Mouse (Mus musculus) kidney, adult 18-20 months (tissue): ENCODE measurements around the gene Klhl29.

Source experiments
- DNase-seq: peaks from one replicate; pipeline ENCODE4 v3.0.0; 2021

The Klhl29 gene

DNA sequence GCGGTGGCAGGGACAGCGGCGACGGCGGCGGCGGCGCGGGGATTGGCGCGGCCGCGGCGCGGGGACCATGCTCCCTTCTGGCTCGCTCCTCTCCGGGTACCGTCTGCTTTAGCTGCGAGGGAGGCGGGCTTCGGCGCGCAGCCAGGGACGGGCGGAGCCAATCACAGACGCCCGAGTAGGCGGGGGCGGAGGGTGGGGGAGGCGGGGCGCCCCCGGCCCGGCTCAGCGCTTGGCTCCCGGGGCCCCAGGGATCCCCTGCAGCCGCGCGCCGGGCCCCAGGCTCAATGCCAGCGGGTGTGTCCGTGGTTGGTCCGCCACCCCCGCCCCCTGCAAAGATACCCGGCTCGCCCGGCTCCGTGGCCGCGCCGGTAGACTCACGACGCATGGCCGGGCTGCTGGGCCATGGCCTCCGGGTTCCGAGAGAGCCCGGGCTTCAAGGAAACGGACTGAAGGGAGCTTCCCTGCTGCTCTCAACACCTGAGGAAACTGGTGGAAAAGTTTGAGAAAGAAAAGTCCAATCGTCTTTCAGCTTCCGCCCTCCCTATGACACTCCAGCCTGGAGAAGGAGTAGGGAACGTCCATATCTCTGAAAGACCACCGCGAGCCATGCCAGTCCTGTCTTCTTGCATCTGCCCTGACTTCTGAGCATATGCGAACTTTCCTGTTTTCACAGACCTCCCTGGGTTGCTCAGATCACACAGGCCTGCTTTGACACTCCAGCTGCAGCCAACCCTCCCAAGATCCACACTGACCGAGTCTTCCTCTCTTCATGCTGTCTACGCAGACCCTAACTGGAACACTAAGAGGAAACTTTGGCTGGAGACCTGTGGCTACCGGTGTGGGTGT lies at the start of gene Klhl29:
Gene Klhl29 (minus strand): TSS at position 67 of the 846 bp plus-strand sequence.
- DNase-seq = peak; percentile 87

DNA sequence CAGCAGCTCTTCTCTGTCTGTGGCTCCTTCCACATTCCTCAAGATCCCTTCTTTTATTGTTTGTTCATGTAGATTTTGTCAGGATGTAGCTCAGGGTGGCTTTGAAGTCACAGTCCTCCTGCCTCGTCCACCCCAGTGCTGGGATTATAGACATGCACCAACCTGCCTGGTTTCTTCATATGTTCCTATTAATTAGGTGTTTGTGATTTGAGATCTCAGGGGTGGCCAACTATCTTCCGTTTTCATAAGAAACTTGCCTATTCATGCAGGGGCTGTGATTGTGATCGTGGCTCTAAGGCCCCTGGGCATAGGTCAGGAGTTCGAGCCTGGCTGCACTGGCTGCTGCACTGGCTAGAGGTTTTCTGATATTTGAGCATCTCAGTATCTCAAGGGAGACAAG lies 49.8 kb upstream of the Klhl29 start:
- no peak for DNase-seq

DNA sequence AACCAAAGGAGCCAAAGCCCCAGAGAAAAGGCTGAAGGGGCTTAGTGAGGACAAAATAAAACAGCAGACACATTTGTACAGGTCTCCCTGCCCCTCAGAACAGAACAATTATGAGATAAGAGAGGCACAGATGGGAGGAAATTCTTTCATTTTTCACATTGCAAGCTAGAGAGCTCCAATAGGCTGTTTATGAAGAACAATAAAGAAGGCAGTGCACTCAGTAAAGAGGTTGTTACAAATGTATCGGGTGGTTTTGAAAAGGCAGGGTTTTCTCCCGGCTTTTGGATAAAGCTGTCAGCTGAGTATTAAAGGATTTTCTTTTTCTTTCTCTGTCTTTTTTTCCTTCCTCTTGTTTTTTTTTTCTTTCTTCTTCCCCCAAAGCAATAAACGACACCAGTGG lies 40.3 kb upstream of the Klhl29 start:
- no peak for DNase-seq

DNA sequence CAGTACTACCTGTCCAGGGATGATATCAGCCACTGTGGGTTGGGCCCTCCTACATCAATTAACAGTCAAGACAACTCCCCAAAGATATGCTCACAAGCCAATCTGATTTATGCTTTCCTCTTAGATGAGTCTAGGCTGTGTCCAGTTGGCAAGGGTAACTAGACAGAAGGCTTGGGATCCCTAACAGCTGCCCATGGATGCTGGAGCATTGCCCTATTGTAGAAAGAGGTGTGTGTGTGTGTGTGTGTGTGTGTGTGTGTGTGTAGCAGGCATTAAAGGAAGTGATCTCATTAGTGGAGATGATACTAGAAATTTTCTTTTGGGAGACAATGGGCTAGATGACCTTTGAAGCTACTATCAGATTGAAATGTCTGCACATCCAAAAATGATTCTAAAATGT lies 38.5 kb upstream of the Klhl29 start:
- DNase-seq = no peak

DNA sequence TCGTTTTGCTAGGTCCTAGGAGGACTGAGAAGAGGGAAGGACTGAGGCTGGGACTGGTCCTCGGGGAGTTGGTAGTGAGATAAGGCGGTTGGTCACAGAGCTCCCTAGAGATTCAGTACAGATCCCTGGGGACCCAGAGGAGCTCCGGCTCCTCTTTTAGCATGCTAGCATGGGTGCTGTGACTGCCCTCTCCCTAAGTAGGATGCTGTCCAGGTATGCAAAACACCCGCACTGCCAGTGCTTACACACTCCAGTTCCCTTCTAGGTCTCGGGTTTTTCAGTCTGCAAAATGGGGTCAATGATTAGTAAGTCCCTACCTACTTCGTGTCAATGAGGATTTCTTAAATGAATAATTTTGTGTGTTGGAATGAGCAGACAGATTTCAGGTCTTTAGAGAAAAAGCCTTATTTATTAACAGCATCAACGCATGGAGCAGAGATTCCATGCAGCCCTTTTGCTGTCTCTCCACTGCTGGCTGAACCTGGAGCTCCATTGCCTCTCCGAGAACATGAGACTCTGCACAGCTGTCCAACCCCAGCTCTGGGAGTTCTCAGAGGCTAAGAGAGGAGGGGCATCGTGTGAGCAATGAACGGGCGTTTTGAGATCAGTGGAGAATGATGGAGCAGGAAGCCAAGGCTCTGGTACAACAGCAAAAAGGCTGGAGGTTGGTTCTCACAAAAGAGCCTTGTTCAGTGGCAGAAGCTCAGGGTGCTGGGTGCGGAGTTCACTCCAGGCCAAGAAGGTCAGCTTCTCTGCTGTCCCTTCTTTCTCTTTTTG lies 36.5 kb upstream of the Klhl29 start:
- peak; percentile 34 for DNase-seq

DNA sequence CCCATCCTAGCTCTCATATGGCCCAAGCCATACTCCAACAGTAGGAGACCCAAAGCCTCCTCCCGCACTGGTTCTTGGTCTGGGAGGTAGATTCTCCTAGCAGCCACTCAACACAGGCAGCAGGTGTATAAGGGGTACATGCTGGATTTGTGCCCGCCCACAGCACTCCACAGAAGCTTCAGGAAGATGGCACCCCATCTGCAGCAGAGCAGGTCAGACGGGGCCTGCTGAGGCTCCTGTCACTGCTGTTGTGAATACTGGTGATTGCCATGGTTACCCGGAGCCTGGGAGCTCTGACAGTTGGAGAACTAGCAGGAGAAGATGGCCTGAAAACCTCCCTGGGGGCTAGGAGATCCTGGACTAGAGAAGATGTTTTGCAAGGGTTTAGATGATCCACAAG lies 35.9 kb upstream of the Klhl29 start:
- DNase-seq = peak; percentile 7

DNA sequence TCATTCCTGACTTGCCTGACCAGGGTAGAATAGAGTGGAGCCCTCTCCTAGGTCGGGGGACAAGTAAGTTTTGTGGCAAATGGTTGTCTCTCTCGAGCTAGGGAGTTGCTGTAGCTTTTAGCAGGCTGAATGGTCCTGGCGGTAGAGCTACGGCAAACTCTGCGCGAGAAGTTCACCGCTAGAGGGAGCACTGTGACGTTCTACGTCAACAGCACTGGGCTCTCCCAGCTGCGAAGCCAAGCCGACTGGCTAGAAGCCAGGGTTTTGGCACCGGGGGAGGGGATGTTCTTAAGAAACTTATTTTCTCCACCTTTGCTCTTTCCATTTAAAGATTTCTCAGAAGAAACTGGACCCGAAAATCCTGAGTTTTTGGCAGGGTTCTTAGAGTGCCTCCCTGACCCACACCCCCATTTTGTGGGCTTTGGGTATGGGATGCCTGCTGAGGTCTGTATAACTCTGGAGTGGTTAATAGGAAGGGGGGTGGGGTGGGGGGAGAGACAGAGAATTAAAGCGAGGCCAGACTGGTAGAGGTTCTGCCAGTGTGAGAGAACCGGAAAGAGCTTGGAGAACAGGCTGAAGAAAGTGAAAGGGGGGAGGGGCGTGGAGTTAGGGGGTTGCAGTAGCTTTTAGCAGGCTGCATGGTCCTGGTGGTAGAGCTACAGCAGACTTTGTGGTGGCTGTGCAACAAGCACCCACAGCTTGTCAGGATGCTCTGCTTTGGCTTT lies 35.1 kb upstream of the Klhl29 start:
- DNase-seq = peak; percentile 84

DNA sequence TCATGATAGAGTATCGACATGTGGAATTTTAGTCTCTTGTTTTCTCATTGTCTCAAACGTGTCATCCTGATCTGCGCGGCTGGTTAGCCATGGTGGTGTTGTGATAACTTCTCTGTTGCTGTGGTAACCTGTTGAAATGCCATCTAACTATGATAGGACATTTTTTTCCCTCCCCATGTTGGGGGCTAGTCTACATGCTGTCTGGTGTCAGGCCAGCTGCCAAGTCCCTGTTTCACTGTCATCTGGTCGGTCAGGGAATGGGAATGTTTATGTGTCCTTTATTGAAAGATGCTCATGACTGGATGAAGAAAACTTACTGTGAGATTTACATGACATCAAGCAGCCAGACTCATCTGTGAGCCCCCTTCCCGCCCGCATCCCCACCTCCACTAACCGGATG lies 31.7 kb upstream of the Klhl29 start:
- DNase-seq = no peak

DNA sequence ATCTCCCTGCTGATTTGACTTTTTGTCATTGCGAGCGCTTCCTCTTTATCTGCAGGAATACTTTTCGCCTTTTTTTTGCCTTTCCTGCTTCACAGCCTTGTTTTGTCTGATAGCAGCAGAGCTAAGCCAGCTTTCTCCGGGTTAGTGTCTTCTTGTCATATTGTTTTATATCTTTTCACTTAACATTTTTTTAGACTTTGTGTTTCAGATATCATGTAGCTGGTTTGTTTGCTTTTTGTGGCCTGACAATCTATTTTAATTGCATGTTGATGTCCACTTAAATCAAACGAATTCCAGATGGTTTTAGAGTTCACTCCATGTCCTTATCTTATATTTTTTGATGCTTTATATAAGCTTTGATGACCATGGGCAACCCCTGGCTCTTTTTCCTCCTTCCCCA lies 21.9 kb upstream of the Klhl29 start:
- no peak for DNase-seq

DNA sequence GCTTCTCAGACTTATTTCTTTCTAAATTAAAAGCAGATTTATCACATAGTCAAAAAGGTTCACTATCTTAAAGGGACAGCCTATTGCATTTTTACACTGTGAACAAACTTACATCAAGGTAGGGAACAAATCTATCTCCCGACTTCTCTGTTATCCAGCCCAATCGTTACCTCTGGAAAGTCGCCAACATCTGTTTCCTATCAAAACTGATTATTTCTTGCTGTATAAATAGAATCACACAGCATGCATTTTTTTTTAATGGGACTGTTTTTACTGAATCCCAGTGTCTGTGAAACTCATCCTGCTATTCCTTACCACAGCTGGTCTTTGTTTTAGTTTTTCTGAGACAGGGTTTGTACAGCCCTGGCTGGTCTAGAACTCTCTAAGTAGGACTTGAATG lies 19.7 kb upstream of the Klhl29 start:
- DNase-seq = no peak

DNA sequence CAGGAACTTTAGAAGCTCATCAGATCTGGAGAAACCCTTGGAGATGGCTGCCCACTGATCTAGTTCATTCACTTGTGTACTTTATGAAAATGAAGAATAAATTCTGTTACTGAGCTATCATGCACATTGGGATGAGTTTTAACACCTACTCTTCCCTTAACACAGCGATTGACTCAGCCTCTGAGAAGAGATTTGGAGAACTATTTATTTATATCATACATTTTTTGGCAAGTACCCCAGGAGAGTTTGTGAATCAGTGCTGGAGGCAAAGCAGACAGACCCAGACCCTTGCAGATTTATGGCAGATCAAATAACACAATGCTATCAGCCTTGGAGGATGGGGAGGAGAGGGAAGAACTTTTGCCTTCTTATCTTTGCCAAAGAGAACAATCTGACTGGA lies 11.6 kb upstream of the Klhl29 start:
- no peak for DNase-seq

DNA sequence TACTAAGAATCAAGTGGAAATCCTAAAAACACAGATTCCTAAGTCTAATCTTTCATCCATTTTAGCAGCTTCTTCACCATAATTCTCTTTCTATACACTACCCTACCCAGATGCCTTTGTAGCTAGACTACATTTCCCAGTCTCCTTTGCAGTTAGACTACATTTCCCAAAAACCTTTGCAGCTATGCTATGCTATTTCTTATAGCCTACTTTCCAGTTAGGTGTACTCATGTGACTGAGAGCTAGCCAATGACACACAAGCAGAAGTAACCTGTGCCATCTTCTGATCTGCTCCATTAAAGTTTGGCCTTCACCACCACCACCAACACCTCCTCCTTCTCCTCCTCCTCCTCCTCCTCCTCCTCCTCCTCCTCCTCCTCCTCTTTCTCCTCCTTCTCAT lies 11.2 kb upstream of the Klhl29 start:
- no peak for DNase-seq

DNA sequence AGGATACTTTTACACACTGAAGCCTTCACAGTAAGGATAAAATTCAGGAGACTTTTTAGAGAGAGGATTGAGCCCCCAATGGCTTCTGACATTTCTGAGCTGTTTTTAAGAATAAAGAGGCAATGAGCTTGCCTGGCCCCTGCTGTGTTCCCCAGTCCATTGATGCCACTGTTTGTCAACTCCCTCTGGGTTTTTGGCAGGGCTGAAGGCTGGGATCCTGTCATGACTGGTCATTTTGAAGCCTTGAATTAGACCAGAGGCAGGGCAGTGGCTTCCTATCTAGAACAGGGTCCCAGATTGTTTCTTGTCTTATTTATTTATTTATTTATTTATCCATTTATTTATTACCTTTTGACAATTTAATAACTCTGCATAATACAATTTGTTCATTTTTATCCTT lies 6.2 kb upstream of the Klhl29 start:
- no peak for DNase-seq

DNA sequence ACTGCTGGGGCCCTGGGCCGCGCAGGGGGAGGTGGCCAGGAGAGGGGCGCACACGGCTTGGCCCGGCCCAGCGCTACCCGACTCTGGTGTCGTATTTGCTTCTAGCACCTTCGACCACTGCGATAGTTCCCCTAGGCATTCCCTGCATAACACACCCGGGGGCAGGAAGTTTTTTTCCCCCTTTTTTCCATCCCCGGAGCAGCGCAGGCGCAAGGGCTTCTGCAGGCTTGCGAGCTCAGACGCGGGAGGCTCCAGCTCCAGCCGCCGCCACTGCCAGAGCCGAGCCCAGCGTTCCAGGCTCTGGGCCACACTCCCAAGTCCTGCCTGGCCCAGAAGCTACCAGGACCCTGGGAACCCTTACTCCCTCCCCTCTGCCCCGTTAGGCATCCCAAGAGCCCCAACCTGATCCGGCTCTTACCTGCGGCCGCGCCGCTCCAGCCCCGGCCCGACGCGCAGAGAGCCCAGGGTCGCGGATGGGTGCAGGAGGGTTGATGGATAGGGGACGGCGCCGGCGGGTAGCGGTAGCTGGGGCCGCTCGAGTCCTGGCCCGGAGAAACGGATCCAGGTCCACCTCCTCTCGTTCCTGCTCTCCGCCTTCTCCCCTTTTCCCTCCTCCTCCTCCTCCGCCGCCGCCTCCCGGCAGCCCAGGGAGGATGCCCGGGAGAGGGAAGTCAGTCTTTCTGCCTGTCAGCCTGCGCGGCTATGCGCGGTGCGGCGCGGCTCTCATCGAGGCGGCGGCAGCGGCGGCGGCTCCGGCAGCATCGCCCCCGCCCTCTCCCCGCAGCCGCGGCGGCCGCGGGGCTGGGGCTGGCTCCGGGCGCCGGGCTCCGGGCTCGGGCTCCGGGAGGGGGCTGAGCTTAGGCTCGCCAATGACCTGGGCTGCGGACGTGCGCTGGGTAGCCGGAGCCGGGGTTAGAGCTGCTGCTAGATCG lies 532 bp downstream of the Klhl29 start:
- peak; percentile 36 for DNase-seq

DNA sequence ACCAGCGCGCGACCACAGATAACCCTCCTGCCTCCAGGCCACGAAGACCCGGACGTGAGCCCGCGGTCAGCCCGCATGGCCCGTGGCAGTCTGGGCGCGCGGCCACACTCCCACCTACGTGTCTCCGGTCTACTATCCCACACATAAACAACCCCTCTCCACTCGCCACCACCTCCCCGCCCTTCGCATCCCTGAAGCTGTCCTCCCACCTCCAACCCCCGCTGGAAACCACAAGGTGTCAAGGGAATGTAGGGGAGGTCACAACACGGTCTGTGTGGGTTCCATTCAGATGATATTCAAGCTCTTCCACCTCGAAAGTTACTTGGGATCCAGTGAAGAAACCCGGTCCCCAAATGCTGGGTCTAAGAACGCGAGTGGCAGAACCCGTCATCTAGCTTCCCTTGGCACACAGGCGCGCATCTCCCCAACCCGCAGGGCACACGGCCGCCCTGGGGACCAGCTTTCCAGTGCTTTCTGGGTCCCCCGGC lies 1.2 kb downstream of the Klhl29 start:
- no peak for DNase-seq

DNA sequence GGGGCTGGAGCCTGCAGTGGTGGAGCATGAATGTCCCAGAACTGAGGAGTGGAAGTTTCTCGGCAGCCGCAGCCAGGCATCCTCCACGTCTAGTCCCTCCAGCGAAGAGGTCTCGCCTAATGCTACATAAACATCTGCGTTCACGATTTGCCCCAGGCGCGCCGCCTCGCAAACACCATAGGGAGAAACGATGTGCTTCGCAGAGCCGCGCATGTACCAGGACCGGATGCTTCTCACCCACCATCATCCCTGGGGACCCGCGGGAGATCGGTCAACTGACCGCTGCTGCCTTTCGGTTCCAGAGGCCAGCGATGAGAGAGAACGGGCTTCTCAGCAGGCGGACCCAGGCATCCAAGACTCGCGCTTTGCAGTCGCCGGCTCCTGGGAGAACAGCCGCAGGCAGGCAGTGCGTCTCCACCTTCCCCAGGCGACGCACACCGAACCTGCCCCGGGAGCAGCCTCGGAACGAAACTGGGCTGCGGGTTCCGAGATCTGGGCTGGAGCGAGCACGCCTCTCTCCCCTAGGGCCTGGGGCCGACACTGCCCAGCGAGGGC lies 1.8 kb downstream of the Klhl29 start:
- DNase-seq = peak; percentile 38

DNA sequence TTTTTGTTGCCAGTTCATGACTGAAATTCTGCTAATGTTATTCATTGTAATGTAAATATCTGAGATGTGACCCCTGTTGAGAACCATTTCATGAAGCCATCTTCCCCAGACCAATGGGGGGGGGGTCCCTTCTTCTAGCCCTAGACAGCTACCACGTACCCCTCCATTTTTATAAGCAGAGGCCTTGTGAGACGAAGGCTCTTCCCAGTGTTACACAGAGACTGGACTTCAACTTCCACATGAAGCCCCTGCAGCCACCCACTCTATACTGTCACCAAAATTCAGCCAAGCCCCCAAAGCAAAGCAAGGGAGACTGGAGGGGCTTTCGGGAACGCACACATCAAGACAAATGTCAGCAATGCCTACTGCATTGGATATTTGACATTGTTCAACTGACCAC lies 6.1 kb downstream of the Klhl29 start:
- no peak for DNase-seq

DNA sequence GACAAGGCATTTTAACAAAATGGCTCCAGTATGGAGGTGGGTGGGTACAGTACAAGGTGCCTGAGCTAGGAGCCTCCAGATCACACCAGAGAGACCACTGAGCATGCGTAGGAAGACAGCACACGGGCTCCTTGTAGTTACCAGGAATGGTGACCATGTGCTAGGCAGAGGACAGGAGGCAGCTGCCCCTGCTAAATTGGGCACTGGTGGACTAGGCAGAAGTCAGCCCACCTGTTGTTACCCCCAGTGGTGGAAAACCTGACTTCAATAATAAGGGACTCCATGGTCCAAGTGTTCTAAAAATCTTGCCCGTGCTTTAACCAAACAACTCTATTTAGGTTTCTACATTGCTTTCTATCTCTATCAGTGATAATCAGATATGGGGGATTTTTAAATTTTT lies 10.6 kb downstream of the Klhl29 start:
- DNase-seq = no peak

DNA sequence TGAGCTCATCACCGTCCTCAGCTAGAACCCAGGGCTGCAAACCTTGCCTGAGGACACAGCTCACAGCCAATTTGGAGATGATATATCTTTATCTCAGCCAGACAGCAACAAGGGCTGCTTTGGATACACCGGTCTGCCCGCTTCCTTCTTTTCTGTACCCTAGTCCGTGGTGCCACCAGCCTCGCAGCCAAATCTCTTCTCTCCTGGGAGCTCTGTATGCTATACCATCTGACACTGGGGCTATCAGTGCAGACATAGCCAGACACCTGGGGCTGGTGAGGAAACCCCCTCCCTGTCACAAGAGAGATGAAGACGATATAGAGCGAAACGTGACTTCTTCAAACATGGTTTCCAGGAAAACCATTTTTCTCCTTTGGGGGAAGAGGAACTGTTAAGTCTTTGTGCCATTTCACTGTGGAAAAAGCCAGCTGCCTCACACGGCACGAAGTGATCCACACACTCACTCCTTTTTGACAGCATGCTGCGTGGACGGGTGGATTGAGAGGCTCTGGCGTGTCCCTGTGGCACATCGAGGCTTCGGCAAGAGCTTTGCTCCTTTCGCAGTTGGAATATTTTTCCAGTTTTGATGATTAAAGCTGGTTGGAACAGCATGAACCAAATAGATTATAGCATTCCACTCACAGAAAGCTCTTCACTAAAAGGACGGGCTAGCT lies 11.4 kb downstream of the Klhl29 start:
- DNase-seq = no peak

DNA sequence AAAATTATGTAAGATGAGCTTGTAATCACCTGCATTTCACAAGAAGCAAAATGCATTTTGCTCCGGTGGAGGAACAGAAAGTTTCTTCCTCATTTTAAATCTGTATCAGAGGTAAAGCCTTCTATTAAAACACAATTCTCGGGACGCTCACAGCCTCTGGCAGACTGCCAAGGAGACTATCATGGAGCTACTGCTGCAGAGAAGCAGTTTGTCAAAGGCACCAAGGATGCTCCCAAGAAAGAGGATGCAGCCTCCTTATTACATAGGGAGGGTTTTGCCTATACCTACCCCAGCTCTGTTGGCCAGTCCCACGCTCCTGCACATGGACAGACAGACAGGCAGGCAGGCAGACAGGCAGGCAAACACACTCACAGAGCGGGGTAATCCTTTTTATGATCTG lies 16.4 kb downstream of the Klhl29 start:
- no peak for DNase-seq

DNA sequence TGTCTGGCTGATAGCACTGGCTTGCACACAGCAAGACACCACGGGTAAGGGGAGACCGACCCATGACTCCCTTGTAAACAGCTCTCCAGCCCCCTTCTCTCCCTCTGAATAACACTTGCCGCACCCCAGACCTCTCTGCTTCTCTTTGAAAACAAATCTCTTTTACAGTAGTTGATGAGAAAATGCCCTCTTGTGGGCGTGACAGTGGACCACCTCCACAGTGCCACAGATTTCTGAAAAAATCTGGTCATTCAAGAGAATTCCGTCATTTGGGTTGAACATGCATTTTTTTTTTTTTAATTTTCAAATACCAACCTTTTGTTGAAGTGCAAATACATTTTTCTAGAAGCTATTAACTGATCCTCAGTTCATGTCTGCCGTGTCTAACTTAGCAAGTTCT lies 17.0 kb downstream of the Klhl29 start:
- DNase-seq = no peak
